Mouse (Mus musculus): ENCODE data around the gene Serpine1. TPM values are rescaled to one million over a fixed set of nuclear protein-coding genes. Genes with fewer than 3 reads are reported as not detected.

Gene Serpine1
- polyA plus RNA-seq, 1 experiment from 2014 or later, result 0.05 TPM

DNA sequence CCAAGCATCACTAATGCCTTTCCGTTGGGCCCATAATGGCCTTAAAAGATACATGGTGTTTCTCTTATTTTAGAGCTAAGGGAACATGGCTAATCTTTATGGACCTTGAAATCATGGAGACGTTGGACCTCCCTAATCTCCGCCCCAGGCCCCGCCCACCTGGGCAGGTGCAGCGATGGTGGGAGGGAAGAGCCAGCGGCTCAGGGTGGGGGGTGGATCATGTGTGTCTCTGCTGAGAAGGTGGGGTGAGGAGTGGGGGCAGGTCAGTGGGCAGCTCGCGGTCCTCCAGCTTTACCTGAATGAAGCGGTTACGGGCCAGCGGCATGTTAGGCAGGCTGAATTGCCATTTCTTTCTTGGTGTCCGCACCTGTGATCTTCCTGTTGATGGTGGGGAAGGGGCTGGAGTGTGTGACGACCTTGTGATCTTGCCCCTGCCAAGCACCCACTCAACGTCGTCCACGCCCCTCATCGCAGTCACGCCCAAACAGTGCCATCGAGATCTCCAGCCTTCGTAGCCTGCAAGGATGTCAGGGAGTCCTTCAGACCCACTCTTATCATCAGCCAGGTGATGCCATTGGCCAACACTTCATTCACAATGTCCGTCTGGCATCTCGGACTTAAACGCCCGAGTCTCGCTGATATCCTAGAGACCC is 38.0 kb upstream of the Serpine1 start:
- Histone ChIP-seq H3K4me3 (replicated peaks) (no peak overlapping the region), H3K4me1 (replicated peaks) (peaks cover 36% of the 10 kb centered on the region), H3K9me3 (replicated peaks) (peaks cover 54% of the 10 kb centered on the region), H3K9ac (no peak overlapping the region), H3K36me3 (peaks cover 55% of the 10 kb centered on the region), H3K27ac (no peak overlapping the region), H3K4me2 (no peak overlapping the region), H3K27me3 (peaks cover 3% of the 10 kb centered on the region; the same call in 1 of the 2 replicates)
- DNase-seq (no peak), ATAC-seq (ENCODE audit: low read depth) (no peak)
- 64% methylated on average over 25 of the region's 25 CpGs for WGBS (ENCODE audit: insufficient replicate concordance)

DNA sequence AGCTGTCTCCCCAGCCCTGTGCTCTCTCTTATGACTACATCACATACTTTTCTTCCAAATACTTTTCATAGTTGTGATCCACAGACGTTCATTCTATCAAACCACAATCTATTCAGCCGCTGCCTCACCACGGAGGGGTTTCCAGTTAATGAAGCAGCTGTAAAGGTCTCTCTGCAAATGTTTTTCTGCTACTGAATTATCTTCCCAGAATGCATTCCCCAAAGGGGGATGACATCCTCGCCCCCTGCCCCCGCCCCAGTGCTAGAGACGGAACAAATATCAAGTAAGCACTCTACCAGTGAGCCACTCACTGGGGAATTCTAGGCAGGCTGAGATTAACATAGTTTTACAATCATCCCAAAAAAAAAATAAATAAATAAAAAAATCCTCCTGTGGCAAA is 36.0 kb upstream of the Serpine1 start:
- 53% methylated on average over 6 of the region's 6 CpGs for WGBS (ENCODE audit: insufficient replicate concordance)
- Histone ChIP-seq H3K36me3 (peaks cover 44% of the 10 kb centered on the region), H3K4me1 (replicated peaks) (peaks cover 49% of the 10 kb centered on the region), H3K27me3 (peaks cover 3% of the 10 kb centered on the region; the same call in 1 of the 2 replicates), H3K4me2 (no peak overlapping the region), H3K27ac (no peak overlapping the region), H3K4me3 (replicated peaks) (no peak overlapping the region), H3K9ac (no peak overlapping the region), H3K9me3 (replicated peaks) (peaks cover 34% of the 10 kb centered on the region)
- no peak for ATAC-seq (ENCODE audit: low read depth)
- DNase-seq, result no peak

DNA sequence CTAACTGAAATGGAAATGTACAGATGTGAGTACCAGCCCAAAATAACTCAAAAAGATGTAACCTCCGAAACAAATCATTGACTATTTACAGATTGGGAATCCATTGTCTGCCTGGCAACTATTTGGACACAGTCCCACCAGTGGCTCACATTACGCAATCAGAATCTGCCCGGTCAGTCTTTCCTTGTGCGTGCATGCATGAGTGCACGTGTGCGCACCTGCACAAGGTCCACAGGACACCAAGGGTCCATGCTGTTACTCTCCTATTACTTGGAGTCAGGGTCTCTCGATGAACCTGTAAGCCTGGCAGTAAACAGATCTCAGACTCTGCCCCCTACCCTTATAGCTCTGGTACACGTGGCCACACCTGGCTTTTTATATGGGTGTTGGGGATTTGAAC is 35.6 kb upstream of the Serpine1 start:
- WGBS (ENCODE audit: insufficient replicate concordance), result 72% methylated on average over 8 of the region's 8 CpGs

DNA sequence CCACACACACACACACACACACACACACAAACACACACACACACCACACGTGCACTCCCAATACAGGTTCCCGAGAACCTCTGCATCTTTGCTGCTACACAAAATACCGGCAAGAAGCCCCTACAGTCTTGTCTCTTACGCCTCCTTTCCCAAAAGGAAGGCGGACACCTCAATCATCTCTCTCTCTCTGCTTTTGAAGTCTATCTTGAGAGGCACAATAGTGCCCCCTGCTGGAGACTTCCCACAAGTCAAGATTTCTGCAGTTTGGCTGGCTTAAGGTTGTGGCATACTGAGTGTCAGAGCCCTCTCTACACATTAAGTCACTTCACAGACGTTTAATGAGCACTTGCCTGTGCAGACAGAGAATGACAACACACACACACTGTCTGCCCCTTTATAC is 35.0 kb upstream of the Serpine1 start:
- peak; percentile 74 for DNase-seq
- peaks cover 34% of the 10 kb centered on the region for H3K36me3 ChIP-seq
- ATAC-seq (ENCODE audit: low read depth), result no peak
- no peak overlapping the region for H3K9ac ChIP-seq
- no peak overlapping the region for H3K4me3 ChIP-seq (replicated peaks)
- H3K4me1 ChIP-seq (replicated peaks), result peaks cover 60% of the 10 kb centered on the region
- H3K4me2 ChIP-seq, result peak overlapping the region; percentile 23; the same call in 1 of the 2 replicates
- 7% methylated on average over 6 of the region's 6 CpGs for WGBS (ENCODE audit: insufficient replicate concordance)
- peak overlapping the region; percentile 50 for H3K27ac ChIP-seq
- H3K27me3 ChIP-seq, result peaks cover 3% of the 10 kb centered on the region; the same call in 1 of the 2 replicates
- H3K9me3 ChIP-seq (replicated peaks), result peaks cover 25% of the 10 kb centered on the region

More for the DNA sequence above, 35.6 kb upstream of the Serpine1 start:
- Histone ChIP-seq H3K27me3 (peaks cover 3% of the 10 kb centered on the region; the same call in 1 of the 2 replicates), H3K36me3 (peaks cover 40% of the 10 kb centered on the region), H3K27ac (no peak overlapping the region), H3K4me1 (replicated peaks) (peaks cover 53% of the 10 kb centered on the region), H3K9ac (no peak overlapping the region), H3K4me3 (replicated peaks) (no peak overlapping the region), H3K9me3 (replicated peaks) (peaks cover 30% of the 10 kb centered on the region), H3K4me2 (no peak overlapping the region)
- no peak for ATAC-seq (ENCODE audit: low read depth)
- no peak for DNase-seq

DNA sequence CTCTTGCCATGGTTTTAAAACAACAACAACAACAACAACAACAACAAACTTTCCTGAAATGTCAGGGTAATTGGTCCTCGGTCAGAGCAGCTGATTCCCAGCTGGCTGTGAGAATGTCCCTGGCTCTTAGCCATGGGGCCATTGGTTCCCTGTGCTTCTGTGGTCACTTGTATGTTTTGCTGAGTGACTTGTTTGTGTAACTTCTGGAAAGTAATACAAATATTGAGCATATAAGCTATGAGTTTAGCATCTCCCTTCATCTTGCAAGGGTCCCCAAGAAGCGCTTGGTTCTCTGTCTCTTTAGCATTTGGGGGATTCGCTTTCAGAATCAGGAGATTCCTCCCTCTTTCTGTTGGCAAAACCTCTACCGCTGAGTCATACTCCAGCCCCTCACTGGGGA is 34.4 kb upstream of the Serpine1 start:
- H3K4me3 ChIP-seq (replicated peaks), result no peak overlapping the region
- H3K4me1 ChIP-seq (replicated peaks), result peaks cover 66% of the 10 kb centered on the region
- peaks cover 3% of the 10 kb centered on the region; the same call in 1 of the 2 replicates for H3K27me3 ChIP-seq
- H3K27ac ChIP-seq, result peak overlapping the region; percentile 50; the same call in 1 of the 2 replicates
- peaks cover 19% of the 10 kb centered on the region for H3K9me3 ChIP-seq (replicated peaks)
- peak overlapping the region; percentile 23; the same call in 1 of the 2 replicates for H3K4me2 ChIP-seq
- ATAC-seq (ENCODE audit: low read depth) (no peak), DNase-seq (no peak)
- 0 out of 2 replicates have a peak overlapping the region, but pooled peaks have one; percentile 16 for H3K9ac ChIP-seq
- 59% methylated on average over 4 of the region's 4 CpGs for WGBS (ENCODE audit: insufficient replicate concordance)
- peaks cover 29% of the 10 kb centered on the region for H3K36me3 ChIP-seq

DNA sequence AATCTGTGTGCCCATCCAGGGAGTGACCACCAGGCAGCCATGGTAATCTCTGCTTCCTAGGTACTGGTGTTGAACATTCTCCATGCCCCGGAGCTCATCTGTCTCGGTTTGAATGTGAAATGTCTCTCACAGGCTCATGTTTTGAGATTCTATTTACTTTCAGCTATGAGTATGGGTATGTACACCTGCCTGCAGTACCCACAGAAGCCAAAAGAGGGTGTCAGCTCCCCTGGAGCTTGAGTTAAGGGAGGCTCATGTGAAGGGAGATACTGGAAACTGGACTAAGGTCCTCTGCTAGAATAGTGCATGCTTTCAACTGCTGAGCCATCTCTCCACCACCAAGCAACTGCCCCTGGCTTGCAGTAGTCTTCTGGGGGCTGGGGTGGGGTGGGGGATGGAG is 31.9 kb upstream of the Serpine1 start:
- peak overlapping the region; percentile 69 for H3K4me2 ChIP-seq
- peak overlapping the region; percentile 57 for H3K9ac ChIP-seq
- H3K36me3 ChIP-seq, result peaks cover 12% of the 10 kb centered on the region; the same call in 1 of the 2 replicates
- DNase-seq, result no peak
- peaks cover 3% of the 10 kb centered on the region; the same call in 1 of the 2 replicates for H3K27me3 ChIP-seq
- ATAC-seq (ENCODE audit: low read depth), result no peak
- no peak overlapping the region for H3K4me3 ChIP-seq (replicated peaks)
- WGBS (ENCODE audit: insufficient replicate concordance), result 82% methylated on average over 2 of the region's 2 CpGs
- no peaks in the 10 kb centered on the region for H3K9me3 ChIP-seq (replicated peaks)
- peak overlapping the region; percentile 99 for H3K27ac ChIP-seq
- peaks cover 90% of the 10 kb centered on the region for H3K4me1 ChIP-seq (replicated peaks)

DNA sequence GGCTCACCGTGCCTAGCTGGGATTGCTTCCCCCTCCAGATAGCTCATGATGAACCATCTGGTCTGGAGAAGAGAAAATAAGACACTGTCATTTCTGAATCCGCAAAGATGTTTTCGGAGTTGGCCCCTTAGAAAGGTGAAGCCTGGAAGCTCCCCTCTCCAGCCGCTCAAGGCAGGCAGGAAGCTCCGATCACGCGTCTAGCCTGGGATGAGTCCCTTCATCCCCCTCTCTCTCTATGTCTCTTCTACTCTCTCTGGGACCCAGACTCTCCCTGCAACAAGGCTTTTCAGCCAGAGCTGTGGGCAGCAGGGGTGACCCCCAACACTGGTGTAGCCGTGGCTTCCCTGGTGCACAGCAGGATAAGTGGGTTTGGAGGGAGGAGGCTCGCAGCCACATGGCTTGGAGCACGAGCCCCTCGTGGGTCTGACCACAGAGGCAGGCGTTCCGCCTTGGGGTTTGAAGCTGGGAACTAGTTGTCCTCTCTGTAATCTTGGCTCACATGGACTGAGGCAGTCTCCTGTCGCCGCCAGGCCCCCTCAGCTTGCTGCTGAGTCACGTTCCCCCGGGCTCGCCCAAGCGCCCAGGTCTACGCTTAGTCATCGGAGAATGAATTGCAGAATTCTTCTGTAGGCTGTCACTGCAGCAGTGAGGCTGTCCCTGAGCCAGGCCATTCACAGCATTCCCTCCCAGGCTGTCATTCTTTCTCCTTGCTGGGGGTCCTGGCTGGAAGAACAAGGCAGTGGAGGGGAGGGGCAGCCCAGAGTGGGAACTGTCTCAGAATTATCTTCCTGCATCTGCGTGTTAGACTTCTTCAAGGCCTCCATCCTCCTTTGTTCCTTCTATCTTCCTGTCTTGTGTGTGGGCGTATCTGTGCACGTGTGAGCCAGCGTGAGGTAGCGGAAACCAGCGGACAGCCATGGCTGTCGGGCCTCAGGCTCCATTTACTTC is 30.8 kb upstream of the Serpine1 start:
- Histone ChIP-seq H3K4me1 (replicated peaks) (peaks cover 99% of the 10 kb centered on the region), H3K4me2 (peak overlapping the region; percentile 69), H3K9ac (peak overlapping the region; percentile 72), H3K4me3 (replicated peaks) (peak overlapping the region; percentile 35), H3K27ac (peak overlapping the region; percentile 99), H3K9me3 (replicated peaks) (no peaks in the 10 kb centered on the region), H3K36me3 (peaks cover 12% of the 10 kb centered on the region; the same call in 1 of the 2 replicates), H3K27me3 (peaks cover 3% of the 10 kb centered on the region; the same call in 1 of the 2 replicates)
- 30% methylated on average over 28 of the region's 28 CpGs for WGBS (ENCODE audit: insufficient replicate concordance)
- peak; percentile 92 for ATAC-seq (ENCODE audit: low read depth)
- DNase-seq, result peak; percentile 90

DNA sequence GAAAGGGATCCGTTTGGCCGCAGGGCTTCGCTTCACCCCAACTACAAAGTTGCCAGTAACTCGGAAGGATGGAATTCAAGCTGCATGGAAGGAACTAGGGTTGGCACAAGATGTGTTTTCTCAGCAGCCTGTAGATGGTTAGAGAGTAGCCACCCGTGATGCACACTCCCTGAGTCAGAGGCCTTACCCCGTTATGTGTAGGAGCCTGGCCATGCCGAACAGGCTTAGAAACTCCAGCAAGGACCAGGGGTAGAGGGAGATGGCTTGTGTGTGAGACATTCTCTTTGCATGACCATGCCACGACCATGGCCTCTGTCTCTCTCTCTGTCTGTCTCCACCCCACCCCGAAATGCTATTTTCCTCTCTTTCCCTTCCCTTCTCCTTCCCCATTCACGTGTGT is 30.0 kb upstream of the Serpine1 start:
- no peak overlapping the region for H3K4me3 ChIP-seq (replicated peaks)
- ATAC-seq (ENCODE audit: low read depth) (no peak), DNase-seq (no peak)
- H3K4me2 ChIP-seq, result peak overlapping the region; percentile 69
- no peaks in the 10 kb centered on the region for H3K9me3 ChIP-seq (replicated peaks)
- peak overlapping the region; percentile 72 for H3K9ac ChIP-seq
- peak overlapping the region; percentile 99 for H3K27ac ChIP-seq
- H3K27me3 ChIP-seq, result no peaks in the 10 kb centered on the region
- peaks cover 96% of the 10 kb centered on the region for H3K4me1 ChIP-seq (replicated peaks)
- WGBS (ENCODE audit: insufficient replicate concordance), result 75% methylated on average over 10 of the region's 10 CpGs
- H3K36me3 ChIP-seq, result peaks cover 12% of the 10 kb centered on the region; the same call in 1 of the 2 replicates

DNA sequence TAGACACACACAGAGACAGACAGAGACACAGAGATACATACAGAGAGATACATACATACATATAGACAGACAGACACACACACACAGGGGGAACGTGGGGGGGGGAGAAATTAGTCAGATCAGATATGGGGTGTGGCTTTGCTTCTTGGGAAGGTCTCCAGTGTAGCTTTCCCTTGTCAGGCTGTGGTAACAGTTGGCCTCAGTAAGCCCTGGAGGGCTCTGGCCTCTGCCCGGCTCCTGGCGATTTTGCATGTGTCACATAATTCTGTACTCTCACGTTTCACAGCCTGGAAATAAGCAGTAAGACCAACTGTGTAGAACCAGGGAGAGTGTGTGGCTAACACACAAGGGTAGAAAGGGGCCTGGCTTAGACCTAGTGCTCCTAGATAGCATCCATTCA is 28.6 kb upstream of the Serpine1 start:
- Histone ChIP-seq H3K4me2 (no peak overlapping the region), H3K27me3 (no peaks in the 10 kb centered on the region), H3K36me3 (peaks cover 12% of the 10 kb centered on the region; the same call in 1 of the 2 replicates), H3K4me1 (replicated peaks) (peaks cover 82% of the 10 kb centered on the region), H3K27ac (peak overlapping the region; percentile 99), H3K9me3 (replicated peaks) (no peaks in the 10 kb centered on the region), H3K4me3 (replicated peaks) (no peak overlapping the region), H3K9ac (peak overlapping the region; percentile 34; the same call in 1 of the 2 replicates)
- DNase-seq (no peak), ATAC-seq (ENCODE audit: low read depth) (no peak)
- WGBS (ENCODE audit: insufficient replicate concordance), result 46% methylated on average over 4 of the region's 4 CpGs

DNA sequence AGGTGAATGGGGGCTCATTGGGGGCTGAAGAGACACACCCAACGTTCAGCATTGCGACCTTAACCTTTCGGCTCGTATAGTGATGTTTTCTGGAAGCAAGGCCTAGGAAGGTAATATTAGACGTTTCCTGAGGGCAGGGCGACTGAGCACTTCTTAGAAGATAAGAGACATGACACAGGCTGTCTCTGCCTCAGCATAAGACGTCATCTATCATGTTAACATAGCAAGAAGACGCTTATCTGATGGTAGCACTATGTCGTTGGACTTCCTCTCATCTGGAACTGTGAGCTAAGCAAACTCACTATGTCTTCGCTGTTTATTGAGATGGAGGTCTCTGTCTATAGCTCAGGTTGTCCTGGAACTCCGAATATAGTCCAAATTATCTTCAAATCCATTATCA is 26.4 kb upstream of the Serpine1 start:
- DNase-seq (peak; percentile 43), ATAC-seq (ENCODE audit: low read depth) (peak; percentile 39)
- Histone ChIP-seq H3K9ac (peak overlapping the region; percentile 60; the same call in 1 of the 2 replicates), H3K27ac (peak overlapping the region; percentile 99), H3K36me3 (no peaks in the 10 kb centered on the region), H3K4me2 (peak overlapping the region; percentile 47), H3K27me3 (no peaks in the 10 kb centered on the region), H3K4me3 (replicated peaks) (no peak overlapping the region), H3K9me3 (replicated peaks) (no peaks in the 10 kb centered on the region), H3K4me1 (replicated peaks) (peaks cover 67% of the 10 kb centered on the region)
- WGBS (ENCODE audit: insufficient replicate concordance), result 24% methylated on average over 11 of the region's 11 CpGs

DNA sequence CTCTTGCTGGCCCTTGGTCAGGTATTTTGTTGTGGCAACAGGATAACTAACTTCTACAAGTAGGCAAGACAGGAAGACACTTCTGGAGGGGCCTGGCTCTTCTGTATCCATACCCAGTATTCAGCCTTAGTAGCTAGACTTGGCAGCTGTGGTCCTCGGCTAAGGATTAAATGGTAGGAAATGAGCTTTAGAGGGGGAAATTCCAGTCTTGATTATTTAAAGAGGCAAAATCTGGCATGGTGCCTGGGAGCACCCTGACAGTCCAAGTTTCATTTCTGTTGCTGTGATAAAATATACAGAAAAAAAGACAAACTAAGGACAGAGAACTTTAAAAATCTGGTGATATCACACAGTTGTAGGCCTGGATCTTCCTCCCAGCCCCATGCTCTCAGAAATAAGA is 24.0 kb upstream of the Serpine1 start:
- DNase-seq (no peak), ATAC-seq (ENCODE audit: low read depth) (no peak)
- no peaks in the 10 kb centered on the region for H3K9me3 ChIP-seq (replicated peaks)
- H3K4me2 ChIP-seq, result no peak overlapping the region
- H3K27ac ChIP-seq, result 0 out of 2 replicates have a peak overlapping the region, but pooled peaks have one; percentile 51
- no peak overlapping the region for H3K4me3 ChIP-seq (replicated peaks)
- peaks cover 52% of the 10 kb centered on the region for H3K4me1 ChIP-seq (replicated peaks)
- H3K27me3 ChIP-seq, result no peaks in the 10 kb centered on the region
- no peaks in the 10 kb centered on the region for H3K36me3 ChIP-seq
- WGBS (ENCODE audit: insufficient replicate concordance), result 54% methylated on average over 1 of the region's 1 CpGs
- H3K9ac ChIP-seq, result no peak overlapping the region

Measured in liver, embryonic 13.5 days (tissue).